Mouse (Mus musculus) neural tube, embryonic 10.5 days (tissue): ENCODE data around the gene Slc12a3.
"Not testable (repeated sequence)": the region's sequence is repeated elsewhere in the genome, so short reads cannot be mapped to it uniquely, and the experiment has no call there.

Source experiments
- DNase-seq: peaks from one replicate; pipeline ENCODE4 v3.0.0-alpha.2; 2017; ENCODE audit warnings: low spot score; ENCODE audit errors: extremely low spot score

Gene Slc12a3

GRCm38 (mm10) chr8:94399361-94399953 is 70.5 kb downstream of the Slc12a3 start:
- DNase-seq, result no peak

- DNase-seq, result not testable (repeated sequence)
These were observed 71.0 kb downstream of the Slc12a3 start for GRCm38 (mm10) chr8:94399957-94400356.

- DNase-seq, result no peak
These were observed 79.6 kb downstream of the Slc12a3 start for GRCm38 (mm10) chr8:94408443-94409080.

GRCm38 (mm10) chr8:94409523-94409922 is 80.5 kb downstream of the Slc12a3 start:
- no peak for DNase-seq

GRCm38 (mm10) chr8:94412518-94412917 is 83.5 kb downstream of the Slc12a3 start:
- no peak for DNase-seq

- DNase-seq, result no peak
These were observed 84.5 kb downstream of the Slc12a3 start for GRCm38 (mm10) chr8:94413509-94413908.

- no peak for DNase-seq
These were observed 86.2 kb downstream of the Slc12a3 start for GRCm38 (mm10) chr8:94415218-94415617.
